Mouse (Mus musculus) stomach, postnatal 0 days (tissue): ENCODE results near the gene Rpp14.

Source experiments
- CTCF ChIP-seq: IDR thresholded peaks from 2 replicates; pipeline ENCODE4 v1.5.1; 2016; ENCODE audit warnings: antibody characterized with exemption, low read depth, mild to moderate bottlenecking, moderate library complexity
- EP300 ChIP-seq: optimal IDR thresholded peaks from 2 replicates; pipeline ENCODE3; 2016; ENCODE audit warnings: antibody characterized with exemption

GRCm38 (mm10) chr14:8045187-8045846 lies 34.9 kb upstream of the Rpp14 start:
- no peak for TF ChIP-seq EP300
- no peak for TF ChIP-seq CTCF
